Mouse (Mus musculus): ENCODE results near the gene Ing3. TPM values are rescaled to one million over a fixed set of nuclear protein-coding genes. Genes with fewer than 3 reads are reported as not detected.

Gene Ing3
- polyA plus RNA-seq, 1 experiment = 20.2 TPM

- H3K27ac ChIP-seq (ENCODE audit: insufficient read depth, low read length) = peak overlapping the region; percentile 78
- no peak for TF ChIP-seq CTCF (IDR thresholded peaks at IDR 0.05; ENCODE audit: borderline replicate concordance, insufficient read depth, low read length)
- TF ChIP-seq POLR2A (IDR thresholded peaks at IDR 0.05; ENCODE audit: low read depth, low read length) = no peak
- peaks cover 10% of the 10 kb centered on the region for H3K4me1 ChIP-seq (ENCODE audit: control insufficient read depth, insufficient read depth, low read length)
- no peak overlapping the region for H3K4me3 ChIP-seq (ENCODE audit: insufficient read depth, low read length)
These were observed 41.1 kb downstream of the Ing3 start for GRCm38 (mm10) chr6:21990181-21991135.

- Histone ChIP-seq H3K4me1 (ENCODE audit: control insufficient read depth, insufficient read depth, low read length) (peaks cover 10% of the 10 kb centered on the region), H3K27ac (ENCODE audit: insufficient read depth, low read length) (peak overlapping the region; percentile 78), H3K4me3 (ENCODE audit: insufficient read depth, low read length) (no peak overlapping the region)
- no peak for TF ChIP-seq CTCF (IDR thresholded peaks at IDR 0.05; ENCODE audit: borderline replicate concordance, insufficient read depth, low read length)
- TF ChIP-seq POLR2A (IDR thresholded peaks at IDR 0.05; ENCODE audit: low read depth, low read length) = no peak
These were observed 41.8 kb downstream of the Ing3 start for GRCm38 (mm10) chr6:21991151-21991550.

DNA sequence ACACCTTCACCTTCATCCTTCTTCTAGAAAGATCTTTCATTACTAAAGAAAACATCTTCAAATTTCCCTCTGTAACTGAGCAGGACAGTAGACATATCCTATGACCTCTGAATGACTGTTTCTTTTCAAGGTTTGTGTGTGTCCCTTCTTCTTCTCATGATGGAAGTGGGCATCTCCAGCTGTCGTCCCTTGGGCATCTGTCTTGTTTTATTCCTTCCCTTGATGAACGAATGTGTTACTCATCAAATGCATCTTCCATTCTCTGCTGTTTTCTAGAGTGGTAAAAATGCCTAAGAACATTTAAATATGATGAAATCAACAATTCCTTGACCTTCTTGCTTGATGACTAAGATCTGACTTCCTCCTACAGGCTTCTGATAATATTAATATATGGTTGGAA is 43.7 kb downstream of the Ing3 start:
- TF ChIP-seq CTCF (IDR thresholded peaks at IDR 0.05; ENCODE audit: borderline replicate concordance, insufficient read depth, low read length) (no peak), POLR2A (IDR thresholded peaks at IDR 0.05; ENCODE audit: low read depth, low read length) (no peak)
- no peak overlapping the region for H3K4me3 ChIP-seq (ENCODE audit: insufficient read depth, low read length)
- H3K4me1 ChIP-seq (ENCODE audit: control insufficient read depth, insufficient read depth, low read length) = peaks cover 11% of the 10 kb centered on the region

DNA sequence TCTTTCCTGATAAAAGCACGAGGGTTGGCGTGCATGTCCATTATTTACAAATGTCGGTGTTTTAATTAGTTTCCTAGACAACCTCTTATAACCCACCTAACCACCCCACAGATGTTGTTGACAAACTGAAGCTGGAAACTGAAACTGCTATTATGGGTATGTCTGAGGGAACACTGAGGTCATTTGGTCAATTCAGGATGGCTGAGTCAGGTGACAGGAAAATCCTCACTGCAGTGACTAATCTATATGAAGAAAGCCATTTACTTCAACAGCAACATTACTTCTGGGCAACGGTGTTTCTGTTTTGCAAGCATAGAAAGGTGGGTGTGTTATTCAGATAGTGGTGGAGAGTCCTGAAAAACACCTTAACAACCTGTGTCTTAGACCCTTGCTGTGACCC is 48.8 kb downstream of the Ing3 start:
- no peak for TF ChIP-seq POLR2A (IDR thresholded peaks at IDR 0.05; ENCODE audit: low read depth, low read length)
- TF ChIP-seq CTCF (IDR thresholded peaks at IDR 0.05; ENCODE audit: borderline replicate concordance, insufficient read depth, low read length) = no peak
- Histone ChIP-seq H3K4me1 (ENCODE audit: control insufficient read depth, insufficient read depth, low read length) (peaks cover 8% of the 10 kb centered on the region), H3K4me3 (ENCODE audit: insufficient read depth, low read length) (no peak overlapping the region), H3K27ac (ENCODE audit: insufficient read depth, low read length) (peak overlapping the region; percentile 69)

More for the DNA sequence above, 43.7 kb downstream of the Ing3 start:
- peak overlapping the region; percentile 43 for H3K27ac ChIP-seq (ENCODE audit: insufficient read depth, low read length)

DNA sequence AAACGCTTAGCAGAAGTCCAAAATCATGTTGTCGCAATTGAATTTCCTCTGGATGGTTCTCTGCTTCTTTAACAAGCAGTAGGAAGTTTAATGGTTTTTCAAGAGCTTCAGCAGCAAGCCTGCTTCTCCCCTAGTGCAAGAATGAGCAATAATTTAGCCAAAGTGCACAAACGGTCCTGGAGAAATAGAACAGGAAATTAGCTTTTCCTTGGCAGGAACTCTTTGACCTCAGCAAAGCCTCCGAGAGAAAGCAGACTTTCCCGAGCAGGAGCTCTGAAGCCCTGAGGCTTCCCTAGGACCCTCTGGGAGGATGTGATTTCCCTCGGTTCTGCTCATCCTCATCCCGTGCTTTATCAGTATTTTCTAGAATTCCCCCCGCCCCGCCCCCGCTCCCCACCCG is 49.7 kb downstream of the Ing3 start:
- TF ChIP-seq CTCF (IDR thresholded peaks at IDR 0.05; ENCODE audit: borderline replicate concordance, insufficient read depth, low read length) (no peak), POLR2A (IDR thresholded peaks at IDR 0.05; ENCODE audit: low read depth, low read length) (no peak)
- H3K4me1 ChIP-seq (ENCODE audit: control insufficient read depth, insufficient read depth, low read length) = peaks cover 8% of the 10 kb centered on the region
- H3K4me3 ChIP-seq (ENCODE audit: insufficient read depth, low read length) = no peak overlapping the region
- peak overlapping the region; percentile 69 for H3K27ac ChIP-seq (ENCODE audit: insufficient read depth, low read length)

DNA sequence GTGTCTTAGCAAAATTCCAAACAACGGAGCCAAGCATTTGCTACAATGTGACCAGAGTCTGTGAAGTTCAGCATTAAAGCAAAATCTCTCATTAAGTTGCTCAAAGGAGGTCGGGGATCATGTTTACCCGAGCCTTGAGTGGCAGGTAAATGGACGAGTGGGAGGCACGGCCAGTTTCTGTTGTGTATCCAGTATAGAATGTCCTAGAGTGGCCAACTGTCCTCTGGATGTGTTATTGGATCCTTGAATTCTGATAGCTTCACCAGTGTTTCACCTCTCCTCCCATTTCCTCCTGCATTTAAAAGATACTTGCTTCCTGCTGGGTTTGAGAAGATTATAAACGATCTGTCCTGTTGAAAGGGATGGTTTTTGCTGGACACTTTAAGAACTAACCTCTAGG is 50.7 kb downstream of the Ing3 start:
- no peak overlapping the region for H3K4me3 ChIP-seq (ENCODE audit: insufficient read depth, low read length)
- peaks cover 8% of the 10 kb centered on the region for H3K4me1 ChIP-seq (ENCODE audit: control insufficient read depth, insufficient read depth, low read length)
- TF ChIP-seq POLR2A (IDR thresholded peaks at IDR 0.05; ENCODE audit: low read depth, low read length) (no peak), CTCF (IDR thresholded peaks at IDR 0.05; ENCODE audit: borderline replicate concordance, insufficient read depth, low read length) (no peak)
- no peak overlapping the region for H3K27ac ChIP-seq (ENCODE audit: insufficient read depth, low read length)

GRCm38 (mm10) chr6:22000881-22001280 is 51.5 kb downstream of the Ing3 start:
- H3K4me1 ChIP-seq (ENCODE audit: control insufficient read depth, insufficient read depth, low read length) = peaks cover 8% of the 10 kb centered on the region
- H3K4me3 ChIP-seq (ENCODE audit: insufficient read depth, low read length) = no peak overlapping the region
- H3K27ac ChIP-seq (ENCODE audit: insufficient read depth, low read length) = no peak overlapping the region
- TF ChIP-seq POLR2A (IDR thresholded peaks at IDR 0.05; ENCODE audit: low read depth, low read length) = no peak
- no peak for TF ChIP-seq CTCF (IDR thresholded peaks at IDR 0.05; ENCODE audit: borderline replicate concordance, insufficient read depth, low read length)

DNA sequence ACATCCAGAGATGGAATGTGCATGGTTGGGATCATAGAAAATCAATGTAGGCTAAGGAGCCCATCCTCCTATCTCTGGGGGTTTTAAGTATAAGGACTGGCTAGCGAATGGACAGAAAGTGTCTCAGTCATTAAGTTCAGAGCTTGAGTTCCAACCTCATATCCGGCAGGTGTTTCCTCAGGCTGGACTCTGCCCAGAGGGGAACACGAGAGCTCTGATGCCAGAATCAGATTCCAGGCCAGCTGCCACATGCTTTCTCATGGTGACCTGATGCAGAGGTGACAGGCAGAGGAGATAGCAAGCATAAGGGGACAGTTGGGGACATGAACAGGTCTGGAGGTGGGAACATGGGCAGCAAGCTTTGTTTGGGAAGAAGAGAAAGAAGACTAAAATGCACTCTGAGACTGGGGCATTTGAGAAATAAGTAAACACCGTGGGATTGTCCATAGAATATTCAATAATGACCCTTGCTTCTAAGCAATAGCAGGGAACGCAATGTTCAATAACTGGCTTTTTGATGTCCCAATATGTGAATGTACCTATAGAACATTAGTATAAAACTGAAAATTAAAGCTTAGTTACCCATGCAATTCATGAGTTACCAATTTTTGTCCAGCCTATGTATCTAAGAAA is 52.0 kb downstream of the Ing3 start:
- Histone ChIP-seq H3K27ac (ENCODE audit: insufficient read depth, low read length) (no peak overlapping the region), H3K4me1 (ENCODE audit: control insufficient read depth, insufficient read depth, low read length) (peaks cover 8% of the 10 kb centered on the region), H3K4me3 (ENCODE audit: insufficient read depth, low read length) (no peak overlapping the region)
- TF ChIP-seq POLR2A (IDR thresholded peaks at IDR 0.05; ENCODE audit: low read depth, low read length) = no peak
- no peak for TF ChIP-seq CTCF (IDR thresholded peaks at IDR 0.05; ENCODE audit: borderline replicate concordance, insufficient read depth, low read length)

GRCm38 (mm10) chr6:22002521-22003199 is 53.3 kb downstream of the Ing3 start:
- Histone ChIP-seq H3K4me3 (ENCODE audit: insufficient read depth, low read length) (no peak overlapping the region), H3K4me1 (ENCODE audit: control insufficient read depth, insufficient read depth, low read length) (peaks cover 8% of the 10 kb centered on the region), H3K27ac (ENCODE audit: insufficient read depth, low read length) (no peak overlapping the region)
- TF ChIP-seq CTCF (IDR thresholded peaks at IDR 0.05; ENCODE audit: borderline replicate concordance, insufficient read depth, low read length) (no peak), POLR2A (IDR thresholded peaks at IDR 0.05; ENCODE audit: low read depth, low read length) (no peak)
